Mouse (Mus musculus) midbrain, embryonic 14.5 days (tissue): ENCODE results near the gene Zscan22. TPM values are rescaled to one million over a fixed set of nuclear protein-coding genes. Genes with fewer than 3 reads are reported as not detected.
"Not testable (repeated sequence)": the region's sequence is repeated elsewhere in the genome, so short reads cannot be mapped to it uniquely, and the experiment has no call there.

Source experiments
- ATAC-seq: fragments of 200-750 bp; cut with Nextera tagmentation; 2 replicates; pipeline ENCODE4 v1.8.0; 2017; ENCODE audit warnings: moderate number of reproducible peaks, moderate library complexity; ENCODE audit not compliant: low FRiP score, low TSS enrichment
- DNase-seq: peaks from one replicate; pipeline ENCODE4 v3.0.0-alpha.2; 2015
- H3K27ac ChIP-seq: fragments of 300-500 bp; sonication (generic); replicated peaks from 2 replicates; pipeline ENCODE4 v1.5.1; 2014; ENCODE audit warnings: mild to moderate bottlenecking, low read depth, low read length, moderate library complexity
- H3K27me3 ChIP-seq: fragments of 300-500 bp; sonication (generic); 2 replicates; pipeline ENCODE4 v1.6.1; 2014; ENCODE audit warnings: low read length, control low read depth, mixed read lengths; ENCODE audit not compliant: control insufficient read depth, insufficient read depth
- H3K36me3 ChIP-seq: fragments of 300-500 bp; sonication (generic); 2 replicates; pipeline ENCODE4 v1.6.1; 2014; ENCODE audit warnings: low read length, control low read depth; ENCODE audit not compliant: control insufficient read depth, insufficient read depth
- H3K4me1 ChIP-seq: fragments of 300-500 bp; sonication (generic); 2 replicates; pipeline ENCODE4 v1.6.1; 2014; ENCODE audit warnings: mild to moderate bottlenecking, antibody characterized with exemption, low read length, control low read depth; ENCODE audit not compliant: control insufficient read depth, insufficient read depth
- H3K4me2 ChIP-seq: fragments of 300-500 bp; sonication (generic); 2 replicates; pipeline ENCODE4 v1.6.1; 2014; ENCODE audit warnings: mild to moderate bottlenecking, low read length, moderate library complexity
- H3K4me3 ChIP-seq: fragments of 300-500 bp; sonication (generic); replicated peaks from 2 replicates; pipeline ENCODE4 v1.5.1; 2014; ENCODE audit warnings: low read depth, low read length
- H3K9ac ChIP-seq: fragments of 300-500 bp; sonication (generic); replicated peaks from 2 replicates; pipeline ENCODE4 v1.6.1; 2014; ENCODE audit warnings: mild to moderate bottlenecking, low read length, moderate library complexity
- H3K9me3 ChIP-seq: fragments of 300-500 bp; sonication (generic); 2 replicates; pipeline ENCODE4 v1.6.1; 2016; ENCODE audit warnings: low read length, control low read depth, mixed read lengths; ENCODE audit not compliant: control insufficient read depth
- WGBS: fragments of 180-500 bp; shearing (Covaris S2); extraction: QIAGEN DNeasy Blood & Tissue Kit; methylation state at CpG from one replicate; pipeline ENCODE4 v1.1.7; 2014; 5-methylcytosine and 5-hydroxymethylcytosine counted together
- polyA plus RNA-seq: library from polyadenylated mRNA; unstranded; fragments of >200 nt; fragmentation: Nextera tagmentation; extraction: Ambion mirVana; gene quantifications from 2 replicates; pipeline ENCODE4 v1.2.1, GENCODE M21; 2014

Zscan22 gene
- polyA plus RNA-seq: 9.9 and 13.0 TPM in 2 replicates

DNA sequence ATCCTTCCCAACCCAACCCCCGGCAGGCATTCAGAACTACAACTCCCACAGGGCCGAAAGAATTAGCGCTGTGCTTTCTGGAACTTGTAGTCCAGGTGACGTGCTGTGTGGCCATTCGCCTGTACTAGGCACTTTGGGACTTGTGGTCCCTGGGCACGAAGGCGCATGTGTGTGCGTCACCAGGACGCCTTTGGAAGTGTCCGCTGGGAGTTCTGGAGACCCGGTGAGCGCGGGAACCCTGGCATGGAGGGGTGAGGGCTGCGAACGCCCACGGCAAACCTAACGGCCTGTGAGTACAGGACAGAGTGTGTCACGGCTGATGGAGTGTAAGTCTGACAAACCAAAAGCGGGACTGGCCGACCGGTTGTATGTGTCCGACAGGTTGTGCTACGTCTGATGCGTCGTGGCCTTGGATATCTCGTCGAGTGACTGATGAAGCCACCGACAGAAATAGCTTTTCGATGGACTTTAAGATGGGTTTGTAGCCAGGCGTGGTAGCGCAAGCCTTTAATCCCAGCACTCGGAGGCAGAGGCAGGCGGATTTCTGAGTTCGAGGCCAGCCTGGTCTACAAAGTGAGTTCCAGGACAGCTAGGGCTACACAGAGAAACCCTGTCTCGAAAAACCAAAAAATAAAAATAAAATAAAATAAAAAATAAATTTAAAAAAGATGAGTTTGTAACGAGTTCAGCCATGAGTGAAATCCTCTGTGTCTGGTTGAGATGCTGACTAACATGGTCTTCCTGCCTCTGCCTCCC, at the start of gene Zscan22:
Gene Zscan22, plus strand, starts transcription at position 161 of the 756 bp plus-strand sequence.
- H3K27me3 ChIP-seq: no peaks in the 10 kb centered on the region
- H3K4me1 ChIP-seq: peaks cover 6% of the 10 kb centered on the region; the same call in 1 of the 2 replicates
- peak within 1 kb of the TSS; percentile 54 for H3K4me3 ChIP-seq
- peak within 1 kb of the TSS; percentile 52 for H3K4me2 ChIP-seq
- WGBS: 7% methylated on average over 36 of the region's 36 CpGs
- ATAC-seq (peak; percentile 97), DNase-seq (peak; percentile 97)
- H3K27ac ChIP-seq: 0 out of 2 replicates have a peak within 1 kb of the TSS, but pooled peaks have one; percentile 21
- no peaks in the 10 kb centered on the region for H3K36me3 ChIP-seq
- no peaks in the 10 kb centered on the region for H3K9me3 ChIP-seq
- peak within 1 kb of the TSS; percentile 58 for H3K9ac ChIP-seq

GRCm38 (mm10) chr7:12874301-12874700, 23.3 kb upstream of the Zscan22 start:
- H3K9me3 ChIP-seq: peaks cover 2% of the 10 kb centered on the region; the same call in 1 of the 2 replicates
- no peak overlapping the region for H3K4me2 ChIP-seq
- H3K27me3 ChIP-seq: no peaks in the 10 kb centered on the region
- no peaks in the 10 kb centered on the region for H3K36me3 ChIP-seq
- H3K4me1 ChIP-seq: no peaks in the 10 kb centered on the region
- no peak overlapping the region for H3K4me3 ChIP-seq
- DNase-seq: peak; percentile 49
- H3K27ac ChIP-seq: no peak overlapping the region
- H3K9ac ChIP-seq: no peak overlapping the region
- 31% methylated on average over 3 of the region's 3 CpGs for WGBS
- no peak for ATAC-seq

DNA sequence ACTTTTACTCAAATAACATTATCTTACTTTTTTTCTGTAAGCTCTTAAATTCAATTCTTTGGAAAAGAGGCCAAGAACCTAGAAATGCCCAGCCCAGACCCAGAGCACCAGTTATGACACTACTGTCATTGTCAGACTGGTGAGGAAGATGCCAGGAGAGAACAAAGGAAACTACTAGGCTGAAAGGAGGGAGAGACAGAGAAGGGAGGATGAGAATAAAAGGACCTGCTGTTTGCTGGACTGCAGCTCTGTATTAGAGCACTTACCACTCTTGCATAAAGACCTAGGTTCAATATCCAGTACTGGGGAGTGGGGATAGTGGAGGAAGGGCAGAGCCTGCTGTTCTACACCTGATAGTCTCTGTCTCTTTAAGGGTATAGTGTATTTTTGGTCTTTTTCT, 17.6 kb upstream of the Zscan22 start:
- H3K4me3 ChIP-seq: peak overlapping the region; percentile 75

GRCm38 (mm10) chr7:12880497-12880896, 17.1 kb upstream of the Zscan22 start:
- peaks cover 19% of the 10 kb centered on the region for H3K4me1 ChIP-seq
- H3K4me2 ChIP-seq: peak overlapping the region; percentile 73
- H3K27ac ChIP-seq: peak overlapping the region; percentile 64; the same call in 1 of the 2 replicates
- H3K4me3 ChIP-seq: peak overlapping the region; percentile 75
- peak; percentile 49 for ATAC-seq
- peaks cover 12% of the 10 kb centered on the region for H3K36me3 ChIP-seq
- DNase-seq, H3K27me3 ChIP-seq, H3K9me3 ChIP-seq: not testable (repeated sequence)
- H3K9ac ChIP-seq: peak overlapping the region; percentile 79
- WGBS: 45% methylated on average over 8 of the region's 8 CpGs

More for the DNA sequence above, 17.6 kb upstream of the Zscan22 start:
- no peaks in the 10 kb centered on the region for H3K9me3 ChIP-seq
- H3K9ac ChIP-seq: no peak overlapping the region
- peaks cover 8% of the 10 kb centered on the region for H3K36me3 ChIP-seq
- ATAC-seq (no peak), DNase-seq (no peak)
- H3K27ac ChIP-seq: no peak overlapping the region
- H3K27me3 ChIP-seq: no peaks in the 10 kb centered on the region
- peaks cover 19% of the 10 kb centered on the region for H3K4me1 ChIP-seq
- peak overlapping the region; percentile 73 for H3K4me2 ChIP-seq

DNA sequence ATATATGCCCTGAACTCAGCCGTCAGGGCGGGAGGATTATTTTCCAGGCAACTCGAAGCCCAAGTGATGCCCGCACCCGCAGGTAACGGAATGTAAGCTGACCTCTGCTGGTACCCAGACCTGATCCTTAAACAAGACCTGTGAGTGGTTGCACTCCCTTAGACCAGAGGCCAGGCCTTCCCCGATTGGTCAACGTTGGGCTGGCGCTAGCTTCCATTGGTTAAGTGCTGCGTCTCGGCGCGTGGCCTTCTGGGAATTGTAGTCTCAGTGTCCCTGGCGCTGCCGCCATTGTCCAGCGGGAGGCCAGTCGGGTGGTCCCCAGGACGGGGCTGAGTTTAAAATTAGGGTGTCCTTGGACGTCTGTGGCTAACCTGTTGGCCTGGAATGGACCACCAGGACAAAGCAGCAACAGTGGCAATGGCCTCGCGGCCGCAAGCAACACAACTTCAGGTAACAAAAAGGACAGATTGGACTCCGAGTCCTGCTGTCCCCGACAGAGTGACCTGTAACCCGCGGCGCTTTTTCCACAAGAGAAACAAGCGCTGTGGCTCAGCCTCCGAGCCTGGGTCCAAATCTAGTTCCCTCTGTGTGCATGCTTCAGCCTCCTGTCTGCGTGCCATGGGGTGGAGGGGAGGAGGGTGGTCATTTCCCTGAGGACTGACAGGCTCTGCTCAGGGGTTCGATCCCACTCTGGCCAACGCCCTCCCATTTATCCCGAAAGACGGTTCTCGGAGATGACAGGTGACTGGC, 16.5 kb upstream of the Zscan22 start, which contains the start of gene Zfp128:
Gene Zfp128, plus strand, starts transcription at position 267 of the 750 bp plus-strand sequence.
- Histone ChIP-seq H3K36me3 (peaks cover 18% of the 10 kb centered on the region), H3K9ac (peak within 1 kb of the TSS; percentile 79), H3K9me3 (no peaks in the 10 kb centered on the region), H3K27ac (peak within 1 kb of the TSS; percentile 64), H3K27me3 (no peaks in the 10 kb centered on the region), H3K4me1 (peaks cover 19% of the 10 kb centered on the region), H3K4me3 (peak within 1 kb of the TSS; percentile 75), H3K4me2 (peak within 1 kb of the TSS; percentile 73)
- ATAC-seq (peak; percentile 99), DNase-seq (peak; percentile 98)
- WGBS: 2% methylated on average over 35 of the region's 35 CpGs

- peaks cover 67% of the 10 kb centered on the region for H3K36me3 ChIP-seq
- no peaks in the 10 kb centered on the region for H3K27me3 ChIP-seq
- peaks cover 12% of the 10 kb centered on the region for H3K4me1 ChIP-seq
- H3K4me3 ChIP-seq: no peak overlapping the region
- 92% methylated on average over 12 of the region's 12 CpGs for WGBS
- ATAC-seq (no peak), DNase-seq (no peak)
- no peak overlapping the region for H3K4me2 ChIP-seq
- no peak overlapping the region for H3K9ac ChIP-seq
- no peak overlapping the region for H3K27ac ChIP-seq
- H3K9me3 ChIP-seq: no peaks in the 10 kb centered on the region
These were observed 10.9 kb upstream of the Zscan22 start for GRCm38 (mm10) chr7:12886563-12887266.

DNA sequence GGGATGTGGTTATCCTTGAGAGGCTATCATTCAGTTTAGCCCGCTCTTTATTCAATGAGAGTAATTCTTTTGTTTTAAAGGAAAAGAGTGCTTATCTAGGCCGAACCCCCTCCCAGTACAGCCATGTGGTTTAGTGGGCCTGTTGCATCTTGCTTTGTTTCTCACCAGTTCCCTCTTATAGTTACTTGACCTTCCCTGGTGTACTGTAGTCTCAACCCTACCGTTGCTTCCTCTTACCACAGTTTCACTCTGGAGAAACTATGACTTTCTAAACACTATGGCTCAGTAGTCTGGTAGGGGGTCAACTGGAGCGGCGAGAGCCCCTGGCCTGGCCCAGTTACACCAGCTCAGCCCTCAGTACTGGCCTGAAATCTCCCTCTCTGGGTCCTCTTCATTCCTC, 10.0 kb upstream of the Zscan22 start:
- no peak overlapping the region for H3K27ac ChIP-seq
- H3K9ac ChIP-seq: no peak overlapping the region
- H3K36me3 ChIP-seq: peaks cover 69% of the 10 kb centered on the region
- H3K4me2 ChIP-seq: no peak overlapping the region
- no peak for ATAC-seq
- DNase-seq: no peak
- no peak overlapping the region for H3K4me3 ChIP-seq
- no peaks in the 10 kb centered on the region for H3K27me3 ChIP-seq
- H3K9me3 ChIP-seq: no peaks in the 10 kb centered on the region
- 93% methylated on average over 5 of the region's 5 CpGs for WGBS
- H3K4me1 ChIP-seq: peaks cover 3% of the 10 kb centered on the region; the same call in 1 of the 2 replicates

GRCm38 (mm10) chr7:12890928-12891327, 6.7 kb upstream of the Zscan22 start:
- Histone ChIP-seq H3K27ac (no peak overlapping the region), H3K36me3 (peaks cover 53% of the 10 kb centered on the region), H3K4me2 (no peak overlapping the region), H3K4me3 (no peak overlapping the region), H3K9me3 (no peaks in the 10 kb centered on the region), H3K27me3 (no peaks in the 10 kb centered on the region), H3K4me1 (no peaks in the 10 kb centered on the region), H3K9ac (no peak overlapping the region)
- 94% methylated on average over 14 of the region's 14 CpGs for WGBS
- DNase-seq (no peak), ATAC-seq (no peak)
